Mouse (Mus musculus): ENCODE data around the gene Tcea3.

Gene Tcea3

GRCm38 (mm10) chr4:136247729-136248463, at the start of gene Tcea3:
Gene Tcea3, plus strand, starts transcription at chr4:136247729.
- no peak for DNase-seq (ENCODE audit: low spot score)

- no peak for DNase-seq (ENCODE audit: low spot score)
Measured at GRCm38 (mm10) chr4:136198846-136199245, 48.7 kb upstream of the Tcea3 start.

GRCm38 (mm10) chr4:136199562-136200292, 47.8 kb upstream of the Tcea3 start:
- DNase-seq (ENCODE audit: low spot score), result no peak

GRCm38 (mm10) chr4:136202509-136202908, 45.0 kb upstream of the Tcea3 start:
- DNase-seq (ENCODE audit: low spot score), result no peak

GRCm38 (mm10) chr4:136204775-136205174, 42.8 kb upstream of the Tcea3 start:
- no peak for DNase-seq (ENCODE audit: low spot score)

- DNase-seq (ENCODE audit: low spot score), result peak; percentile 63
Measured at GRCm38 (mm10) chr4:136206033-136206893, 41.3 kb upstream of the Tcea3 start, which contains the start of gene Asap3. Gene Asap3, plus strand, starts transcription at chr4:136206365.

GRCm38 (mm10) chr4:136206943-136207342, 40.6 kb upstream of the Tcea3 start:
- DNase-seq (ENCODE audit: low spot score), result no peak

GRCm38 (mm10) chr4:136210931-136211330, 36.6 kb upstream of the Tcea3 start:
- DNase-seq (ENCODE audit: low spot score), result no peak

GRCm38 (mm10) chr4:136213629-136214028, 33.9 kb upstream of the Tcea3 start:
- DNase-seq (ENCODE audit: low spot score), result no peak

- no peak for DNase-seq (ENCODE audit: low spot score)
Measured at GRCm38 (mm10) chr4:136214828-136215227, 32.7 kb upstream of the Tcea3 start.

- no peak for DNase-seq (ENCODE audit: low spot score)
Measured at GRCm38 (mm10) chr4:136215576-136215975, 32.0 kb upstream of the Tcea3 start.

- DNase-seq (ENCODE audit: low spot score), result no peak
Measured at GRCm38 (mm10) chr4:136217063-136217462, 30.5 kb upstream of the Tcea3 start.

- DNase-seq (ENCODE audit: low spot score), result no peak
Measured at GRCm38 (mm10) chr4:136218595-136219214, 28.8 kb upstream of the Tcea3 start.

GRCm38 (mm10) chr4:136220133-136220775, 27.3 kb upstream of the Tcea3 start:
- no peak for DNase-seq (ENCODE audit: low spot score)

GRCm38 (mm10) chr4:136223549-136224239, 23.8 kb upstream of the Tcea3 start:
- DNase-seq (ENCODE audit: low spot score), result no peak

GRCm38 (mm10) chr4:136224240-136224559, 23.3 kb upstream of the Tcea3 start:
- DNase-seq (ENCODE audit: low spot score), result no peak

- no peak for DNase-seq (ENCODE audit: low spot score)
Measured at GRCm38 (mm10) chr4:136224677-136225460, 22.7 kb upstream of the Tcea3 start.

- DNase-seq (ENCODE audit: low spot score), result no peak
Measured at GRCm38 (mm10) chr4:136227408-136227807, 20.1 kb upstream of the Tcea3 start.

- no peak for DNase-seq (ENCODE audit: low spot score)
Measured at GRCm38 (mm10) chr4:136228640-136229039, 18.9 kb upstream of the Tcea3 start.

GRCm38 (mm10) chr4:136238669-136239068, 8.9 kb upstream of the Tcea3 start:
- no peak for DNase-seq (ENCODE audit: low spot score)

Data from spleen, adult 12 weeks (tissue).